Mouse (Mus musculus) midbrain, embryonic 10.5 days (tissue): ENCODE results near the gene Ifna11. TPM values are rescaled to one million over a fixed set of nuclear protein-coding genes. Genes with fewer than 3 reads are reported as not detected.

Experiments used
- DNase-seq: peaks from one replicate; pipeline ENCODE4 v3.0.0-alpha.2; 2017; ENCODE audit warnings: low spot score
- H3K27ac ChIP-seq: fragments of 300-500 bp; sonication (generic); replicated peaks from 2 replicates; pipeline ENCODE4 v1.5.1; 2016; ENCODE audit warnings: mild to moderate bottlenecking
- H3K27me3 ChIP-seq: fragments of 300-500 bp; sonication (generic); 2 replicates; pipeline ENCODE4 v1.6.1; 2016; ENCODE audit warnings: low read depth, mild to moderate bottlenecking; ENCODE audit not compliant: poor library complexity, severe bottlenecking
- H3K36me3 ChIP-seq: fragments of 300-500 bp; sonication (generic); 2 replicates; pipeline ENCODE4 v1.6.1; 2016; ENCODE audit warnings: mild to moderate bottlenecking, moderate library complexity
- H3K4me1 ChIP-seq: fragments of 300-500 bp; sonication (generic); 2 replicates; pipeline ENCODE4 v1.6.1; 2016
- H3K4me3 ChIP-seq: fragments of 300-500 bp; sonication (generic); 2 replicates; pipeline ENCODE4 v1.5.1; 2016; ENCODE audit warnings: mild to moderate bottlenecking, moderate library complexity
- H3K9me3 ChIP-seq: fragments of 300-500 bp; sonication (generic); replicated peaks from 2 replicates; pipeline ENCODE4 v1.6.1; 2016; ENCODE audit warnings: mild to moderate bottlenecking
- WGBS: fragments of 180-500 bp; shearing (Covaris S2); methylation state at CpG from one replicate; pipeline ENCODE4 v1.1.7; 2016; 5-methylcytosine and 5-hydroxymethylcytosine counted together
- polyA plus RNA-seq: library from polyadenylated mRNA; unstranded; fragments of >200 nt; fragmentation: Nextera tagmentation; extraction: Ambion mirVana; gene quantifications from 2 replicates; pipeline ENCODE4 v1.2.1, GENCODE M21; 2016

Ifna11 gene
- polyA plus RNA-seq, 1 experiment from 2014 or later, result not detected

DNA sequence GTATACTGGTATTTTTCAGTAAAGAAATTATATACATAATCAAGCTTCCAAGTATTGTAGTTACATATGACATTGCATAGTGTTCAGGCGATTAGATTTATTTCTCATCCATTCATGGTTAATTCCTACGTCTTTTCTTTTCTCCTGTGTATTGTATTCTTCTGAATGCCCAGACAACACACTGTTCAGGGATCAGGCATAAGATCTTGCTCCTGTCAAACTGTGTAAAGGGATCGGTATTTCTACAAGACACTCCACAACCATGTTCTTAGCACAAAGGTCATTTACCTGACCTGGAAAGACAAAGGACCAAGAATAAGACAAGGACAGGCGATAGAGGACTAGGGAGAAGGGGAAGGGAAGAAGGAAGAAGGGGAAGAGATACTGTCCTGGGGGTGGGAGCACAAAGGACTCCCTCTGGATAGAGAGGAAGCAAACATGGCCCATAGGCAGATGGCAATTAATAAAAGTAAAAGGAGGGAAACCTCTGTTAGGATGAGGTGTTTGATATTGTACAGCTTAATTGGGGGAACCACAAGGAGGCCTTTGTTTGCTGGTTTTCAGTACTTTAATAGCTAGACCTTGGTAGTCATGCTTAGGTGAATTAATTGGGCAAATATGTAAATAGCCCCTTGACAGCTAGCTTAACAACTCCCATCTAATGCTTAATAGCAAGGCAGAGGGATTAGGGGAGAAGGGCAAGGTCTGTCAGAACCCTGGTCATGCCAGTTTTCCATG is 31.4 kb downstream of the Ifna11 start:
- H3K27me3 ChIP-seq, result 0 out of 2 replicates have a peak, but pooled peaks cover 9% of the 10 kb centered on the region
- H3K4me3 ChIP-seq, result no peak overlapping the region
- no peaks in the 10 kb centered on the region for H3K9me3 ChIP-seq
- H3K27ac ChIP-seq, result no peak overlapping the region
- 37% methylated on average over 4 of the region's 4 CpGs for WGBS
- H3K4me1 ChIP-seq, result peaks cover 8% of the 10 kb centered on the region
- DNase-seq, result no peak
- H3K36me3 ChIP-seq, result no peaks in the 10 kb centered on the region

DNA sequence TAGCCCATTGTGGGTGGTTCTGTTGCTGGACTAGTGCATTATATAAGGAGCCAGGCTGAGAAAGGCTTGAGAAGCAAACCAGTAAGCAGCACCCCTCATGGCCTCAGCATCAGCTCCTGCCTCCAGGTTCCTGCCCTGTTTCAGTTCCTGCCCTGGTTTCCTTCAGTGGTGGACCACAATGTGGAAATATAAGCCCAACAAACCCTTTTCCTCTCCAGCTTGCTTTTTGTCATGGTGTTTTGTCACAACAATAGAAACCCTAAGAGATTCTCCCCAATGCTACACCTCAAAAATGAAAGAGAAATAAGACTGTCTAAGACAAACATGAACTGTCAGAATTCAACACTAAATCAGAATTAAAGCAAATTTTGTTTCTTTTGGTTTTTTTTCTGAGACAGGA is 39.5 kb downstream of the Ifna11 start:
- H3K4me1 ChIP-seq, result peaks cover 9% of the 10 kb centered on the region
- no peaks in the 10 kb centered on the region for H3K9me3 ChIP-seq
- H3K27me3 ChIP-seq, result peaks cover 14% of the 10 kb centered on the region; the same call in 1 of the 2 replicates
- H3K27ac ChIP-seq, result no peak overlapping the region
- H3K4me3 ChIP-seq, result no peak overlapping the region
- H3K36me3 ChIP-seq, result no peaks in the 10 kb centered on the region
- DNase-seq, result no peak

DNA sequence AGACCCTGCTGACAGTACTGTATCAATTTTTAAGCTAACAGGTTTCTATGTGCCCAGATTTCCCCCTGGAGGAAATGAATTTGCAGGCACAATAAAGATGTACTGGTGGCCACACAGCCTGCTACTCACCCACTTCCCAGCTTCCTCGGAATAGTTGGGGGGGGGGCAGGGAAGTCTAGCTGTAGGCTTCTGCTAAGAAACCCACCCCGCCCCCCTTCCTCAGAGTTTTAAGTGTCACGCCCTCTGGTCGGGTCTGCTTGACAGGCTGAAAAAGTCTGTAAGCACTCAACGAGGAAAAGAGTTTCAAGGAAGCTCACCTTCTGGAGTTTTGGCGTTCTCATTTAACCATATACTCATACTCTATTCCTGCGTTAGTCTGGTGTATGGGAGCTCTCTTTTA is 43.5 kb downstream of the Ifna11 start:
- Histone ChIP-seq H3K36me3 (no peaks in the 10 kb centered on the region), H3K4me3 (no peak overlapping the region), H3K27ac (no peak overlapping the region), H3K9me3 (no peaks in the 10 kb centered on the region), H3K4me1 (peaks cover 20% of the 10 kb centered on the region), H3K27me3 (peaks cover 38% of the 10 kb centered on the region)
- 7% methylated on average over 7 of the region's 7 CpGs for WGBS
- no peak for DNase-seq

DNA sequence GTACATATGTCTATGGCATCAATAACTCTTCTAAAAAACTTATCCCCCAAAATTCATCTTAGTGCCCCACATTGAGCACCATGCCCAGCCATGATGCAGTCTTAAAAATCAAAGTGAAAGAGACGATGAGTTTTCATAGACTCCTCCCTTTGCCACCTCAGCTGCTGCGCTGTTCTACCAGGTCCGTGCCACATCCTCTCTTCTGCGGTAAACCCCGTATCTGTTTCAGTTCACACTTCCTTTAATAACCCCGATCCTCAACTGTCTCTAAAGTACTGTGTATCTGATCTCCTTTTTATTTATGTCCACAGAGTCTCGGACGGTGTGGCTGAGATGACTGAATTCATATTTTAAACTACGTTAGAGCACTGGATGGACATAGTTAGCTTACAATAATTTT is 44.8 kb downstream of the Ifna11 start:
- no peak overlapping the region for H3K4me3 ChIP-seq
- no peak for DNase-seq
- H3K9me3 ChIP-seq, result no peaks in the 10 kb centered on the region
- H3K27me3 ChIP-seq, result peaks cover 46% of the 10 kb centered on the region
- 72% methylated on average over 9 of the region's 9 CpGs for WGBS
- peaks cover 20% of the 10 kb centered on the region for H3K4me1 ChIP-seq
- H3K36me3 ChIP-seq, result no peaks in the 10 kb centered on the region
- H3K27ac ChIP-seq, result no peak overlapping the region

DNA sequence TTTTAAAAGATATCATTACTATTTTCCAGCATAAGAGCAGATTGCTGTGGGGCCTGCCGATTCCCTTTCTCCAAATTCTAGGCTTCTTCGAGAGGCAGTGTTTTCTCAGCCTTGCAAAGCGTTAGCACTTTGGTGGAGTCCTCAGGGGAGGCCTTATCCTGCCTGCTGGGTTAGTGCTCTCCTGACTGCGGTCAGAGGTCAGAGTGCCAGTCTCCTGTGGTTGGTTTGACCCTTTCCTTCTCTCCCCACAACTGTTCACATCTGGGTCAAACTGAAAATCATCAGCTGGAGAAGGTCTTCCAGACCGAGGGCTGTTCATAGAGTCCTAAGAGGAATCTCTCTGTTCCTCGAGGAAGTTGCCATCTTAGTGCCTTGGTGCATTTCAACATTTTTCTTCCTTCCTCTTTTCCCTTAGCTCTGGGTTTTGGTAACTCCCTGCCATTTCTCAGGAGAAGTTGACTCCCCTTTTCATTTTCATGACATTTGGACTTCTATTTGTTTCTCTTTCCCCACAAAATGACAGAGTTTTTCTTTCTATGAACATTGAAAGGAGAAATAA is 45.3 kb downstream of the Ifna11 start:
- Histone ChIP-seq H3K9me3 (no peaks in the 10 kb centered on the region), H3K36me3 (no peaks in the 10 kb centered on the region), H3K4me1 (peaks cover 20% of the 10 kb centered on the region), H3K27me3 (peaks cover 46% of the 10 kb centered on the region), H3K4me3 (no peak overlapping the region), H3K27ac (no peak overlapping the region)
- no peak for DNase-seq
- WGBS, result 53% methylated on average over 6 of the region's 6 CpGs

DNA sequence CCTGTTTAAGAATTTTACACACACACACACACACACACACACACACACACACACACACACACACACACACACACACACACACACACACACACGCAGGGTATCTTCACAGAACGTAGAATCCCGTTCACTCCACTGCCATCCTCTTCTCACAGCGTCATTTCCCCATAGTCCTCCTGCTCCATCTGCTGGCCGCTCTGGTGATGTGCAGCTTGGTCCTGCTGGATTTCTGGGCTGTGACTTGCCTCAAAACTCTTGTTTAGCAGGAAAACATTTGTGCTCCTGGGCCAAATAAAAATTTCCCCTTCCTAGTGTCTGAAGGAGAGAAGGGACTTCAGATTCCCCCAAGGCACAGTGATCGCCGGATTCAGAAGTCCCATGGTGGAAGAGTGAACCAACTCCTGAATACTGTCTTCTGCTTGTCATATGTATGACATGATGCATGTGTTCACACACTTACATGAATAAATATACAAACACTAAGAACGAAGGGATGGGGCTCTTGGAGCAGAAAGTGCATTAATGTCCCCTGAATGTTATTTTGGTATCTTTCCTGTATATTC is 47.7 kb downstream of the Ifna11 start:
- Histone ChIP-seq H3K4me3 (peak overlapping the region; percentile 69), H3K4me1 (peaks cover 20% of the 10 kb centered on the region), H3K9me3 (no peaks in the 10 kb centered on the region), H3K27ac (no peak overlapping the region), H3K27me3 (peaks cover 48% of the 10 kb centered on the region), H3K36me3 (no peaks in the 10 kb centered on the region)
- DNase-seq, result peak; percentile 80
- WGBS, result under 1% methylated on average over 8 of the region's 8 CpGs

DNA sequence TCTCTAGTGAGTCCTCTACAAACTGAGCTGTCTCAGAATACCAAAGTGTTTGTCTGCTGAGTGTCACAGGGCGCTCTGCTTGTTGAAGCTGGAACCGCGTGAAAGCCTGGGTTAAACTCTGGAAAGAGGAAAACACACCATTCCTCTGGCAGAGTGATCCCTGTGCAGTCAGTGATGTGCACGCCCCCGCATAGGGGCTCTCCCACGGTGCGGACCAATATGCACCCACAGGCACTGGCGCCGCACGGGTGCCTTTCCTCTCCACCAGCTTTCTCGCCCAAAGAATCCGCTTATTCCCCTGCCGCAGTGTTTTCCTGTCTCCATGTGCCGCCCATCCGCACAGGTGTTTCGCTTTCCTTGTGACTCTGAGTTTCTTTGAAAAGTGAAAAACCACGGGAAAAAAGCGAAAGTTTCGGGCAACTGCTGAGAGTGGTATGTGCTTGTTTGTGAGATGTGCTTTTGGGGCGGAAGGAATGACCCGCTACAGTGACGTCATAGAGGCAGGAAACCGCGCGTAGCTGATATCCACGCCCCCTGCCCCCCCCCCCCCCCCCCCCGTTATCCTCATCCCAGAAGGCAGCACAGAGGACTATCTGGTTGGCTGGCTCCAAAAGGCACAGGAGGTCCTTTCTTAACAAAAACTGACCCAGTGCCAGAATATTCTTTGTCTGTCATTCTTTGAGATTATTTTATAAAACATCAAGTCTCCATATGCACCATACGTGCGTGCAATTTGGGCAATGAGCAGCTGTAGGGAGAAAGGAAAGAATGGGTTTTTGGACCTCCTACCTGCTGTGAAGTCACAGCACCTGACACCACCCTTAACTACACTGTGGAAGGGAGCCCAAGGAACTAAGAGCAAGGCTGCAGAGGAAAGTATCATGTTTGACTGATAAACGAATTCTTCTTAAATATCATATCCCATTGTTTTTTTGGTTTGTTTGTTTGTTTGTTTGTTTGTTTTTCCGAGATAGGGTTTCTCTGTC is 48.5 kb downstream of the Ifna11 start:
- Histone ChIP-seq H3K4me3 (peak overlapping the region; percentile 69), H3K36me3 (no peaks in the 10 kb centered on the region), H3K27me3 (peaks cover 41% of the 10 kb centered on the region), H3K9me3 (no peaks in the 10 kb centered on the region), H3K27ac (peak overlapping the region; percentile 72), H3K4me1 (peaks cover 15% of the 10 kb centered on the region)
- 9% methylated on average over 31 of the region's 31 CpGs for WGBS
- DNase-seq, result peak; percentile 66

Other genes starting within 250 kb of the Ifna11 start
- not detected in 2 replicates for gene Ifna14, start 248.2 kb upstream of the Ifna11 start, polyA plus RNA-seq
- gene Ifna9, start 227.6 kb upstream of the Ifna11 start, polyA plus RNA-seq, result not detected in 2 replicates
- gene Ifna12, start 216.6 kb upstream of the Ifna11 start, polyA plus RNA-seq, result not detected in 2 replicates
- gene C87499, start 185.5 kb upstream of the Ifna11 start, polyA plus RNA-seq, result not detected in 2 replicates
- gene Ifna13, start 175.5 kb upstream of the Ifna11 start, polyA plus RNA-seq, result not detected in 2 replicates
- not detected in 2 replicates for gene Ifna16, start 143.0 kb upstream of the Ifna11 start, polyA plus RNA-seq
- gene Ifna2, start 136.0 kb upstream of the Ifna11 start, polyA plus RNA-seq, result not detected in 2 replicates
- not detected in 2 replicates for gene Ifnab, start 128.6 kb upstream of the Ifna11 start, polyA plus RNA-seq
- gene Gm26566, start 98.2 kb upstream of the Ifna11 start, polyA plus RNA-seq, result 0.80 and 1.1 TPM in 2 replicates
- 95.6 and 111 TPM in 2 replicates for gene Klhl9, start 97.5 kb upstream of the Ifna11 start, polyA plus RNA-seq
- gene Gm13271, start 65.1 kb upstream of the Ifna11 start, polyA plus RNA-seq, result not detected in 2 replicates
- 0.19 and 0.32 TPM in 2 replicates for gene Gm13283, start 59.8 kb upstream of the Ifna11 start, polyA plus RNA-seq
- gene Gm13290, start 46.1 kb upstream of the Ifna11 start, polyA plus RNA-seq, result 0.29 TPM in 1 of 2 replicates, not detected in the other
- gene Gm13289, start 43.0 kb upstream of the Ifna11 start, polyA plus RNA-seq, result not detected in 2 replicates
- not detected in 2 replicates for gene Gm13272, start 40.1 kb upstream of the Ifna11 start, polyA plus RNA-seq
- gene Ifnz, start 37.8 kb upstream of the Ifna11 start, polyA plus RNA-seq, result 0.51 TPM in 1 of 2 replicates, not detected in the other
- gene Gm13276, start 34.2 kb upstream of the Ifna11 start, polyA plus RNA-seq, result not detected in 2 replicates
- gene Gm13277, start 31.3 kb upstream of the Ifna11 start, polyA plus RNA-seq, result not detected in 2 replicates
- gene Gm13278, start 28.4 kb upstream of the Ifna11 start, polyA plus RNA-seq, result not detected in 2 replicates
- 0.34 TPM in 1 of 2 replicates, not detected in the other for gene Gm13275, start 25.5 kb upstream of the Ifna11 start, polyA plus RNA-seq
- not detected in 2 replicates for gene Gm13279, start 22.6 kb upstream of the Ifna11 start, polyA plus RNA-seq
- gene Gm13285, start 20.3 kb upstream of the Ifna11 start, polyA plus RNA-seq, result 0.62 TPM in 1 of 2 replicates, not detected in the other
- gene Gm13287, start 16.7 kb upstream of the Ifna11 start, polyA plus RNA-seq, result not detected in 2 replicates
- 0.09 TPM in 1 of 2 replicates, not detected in the other for gene Gm13288, start 14.4 kb upstream of the Ifna11 start, polyA plus RNA-seq
- gene Ifna7, start 3.7 kb upstream of the Ifna11 start, polyA plus RNA-seq, result not detected in 2 replicates
- not detected in 2 replicates for gene Ifna6, start 7.5 kb downstream of the Ifna11 start, polyA plus RNA-seq
- not detected in 2 replicates for gene Ifna5, start 15.6 kb downstream of the Ifna11 start, polyA plus RNA-seq
- not detected in 2 replicates for gene Ifna4, start 21.9 kb downstream of the Ifna11 start, polyA plus RNA-seq
- not detected in 2 replicates for gene Ifna1, start 30.1 kb downstream of the Ifna11 start, polyA plus RNA-seq
- not detected in 2 replicates for gene Ifne, start 60.2 kb downstream of the Ifna11 start, polyA plus RNA-seq